Mouse (Mus musculus): ENCODE results near the gene Tcea3.

DNA sequence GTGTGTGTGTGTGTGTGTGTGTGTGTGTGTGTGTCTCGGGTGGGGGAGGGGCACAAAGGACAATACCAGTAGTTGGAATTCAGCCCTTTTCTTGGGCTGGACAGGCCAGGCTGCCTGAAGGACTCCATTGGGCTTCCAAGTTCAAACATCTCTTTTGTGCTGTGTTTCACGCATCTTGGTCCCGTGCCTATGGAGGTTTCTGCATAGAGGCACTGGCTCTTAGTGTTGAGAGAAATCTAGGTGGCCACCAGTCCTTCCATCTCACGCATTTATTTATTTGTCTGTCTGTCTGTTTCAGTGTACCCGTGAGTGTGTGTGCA lies 23.3 kb upstream of the Tcea3 start:
- no peak for TF ChIP-seq EP300 (optimal IDR thresholded peaks at IDR 0.05)
- TF ChIP-seq CTCF (IDR thresholded peaks at IDR 0.05; ENCODE audit: low read depth), result no peak
